Mouse (Mus musculus) erythroblast, embryonic 14.5 days (primary cell): ENCODE data around the gene Znhit2. TPM values are rescaled to one million over a fixed set of nuclear protein-coding genes. Genes with fewer than 3 reads are reported as not detected.
A peak's percentile ranks its signal among the peaks of the same experiment; 100 is the strongest.

Experiments used
- H3K27me3 ChIP-seq: 2 replicates; pipeline ENCODE4 v1.6.1; 2012; ENCODE audit warnings: inconsistent platforms; ENCODE audit not compliant: control insufficient read depth
- H3K36me3 ChIP-seq: 2 replicates; pipeline ENCODE4 v1.6.1; 2012; ENCODE audit warnings: mild to moderate bottlenecking, inconsistent platforms; ENCODE audit not compliant: control insufficient read depth
- H3K4me1 ChIP-seq: 2 replicates; pipeline ENCODE4 v1.6.1; 2012; ENCODE audit warnings: inconsistent platforms; ENCODE audit not compliant: control insufficient read depth
- H3K4me3 ChIP-seq: replicated peaks from 2 replicates; pipeline ENCODE3; 2012; ENCODE audit warnings: moderate library complexity, mild to moderate bottlenecking, inconsistent platforms
- H3K9me3 ChIP-seq: 2 replicates; pipeline ENCODE4 v1.6.1; 2012; ENCODE audit warnings: low read length, inconsistent platforms, mixed read lengths; ENCODE audit not compliant: control insufficient read depth
- GATA1 ChIP-seq: IDR thresholded peaks from 2 replicates; pipeline ENCODE4 v1.6.1; 2012; ENCODE audit warnings: low read length, inconsistent platforms, mixed read lengths
- TAL1 ChIP-seq: IDR thresholded peaks from 3 replicates; pipeline ENCODE4 v1.6.1; 2012; ENCODE audit warnings: low read length, inconsistent platforms, mixed read lengths
- polyA plus RNA-seq: library from polyadenylated mRNA; stranded (reverse); fragments of >175 nt; gene quantifications from 2 replicates; pipeline ENCODE4 v1.2.3, GENCODE M21; 2012

The Znhit2 gene
- polyA plus RNA-seq, 1 experiment, result 8.6 TPM

GRCm38 (mm10) chr19:6045366-6046293 lies 15.4 kb upstream of the Znhit2 start:
- Histone ChIP-seq H3K4me1 (peaks cover 45% of the 10 kb centered on the region), H3K36me3 (peaks cover 40% of the 10 kb centered on the region), H3K4me3 (peak overlapping the region; percentile 95), H3K9me3 (no peaks in the 10 kb centered on the region), H3K27me3 (no peaks in the 10 kb centered on the region)
- TF ChIP-seq GATA1 (no peak), TAL1 (no peak)

GRCm38 (mm10) chr19:6046294-6047153 lies 14.5 kb upstream of the Znhit2 start, which contains the start of gene Syvn1:
Gene Syvn1, plus strand, starts transcription at chr19:6046576.
- Histone ChIP-seq H3K4me1 (peaks cover 52% of the 10 kb centered on the region), H3K4me3 (peak within 1 kb of the TSS; percentile 95), H3K27me3 (no peaks in the 10 kb centered on the region), H3K36me3 (peaks cover 49% of the 10 kb centered on the region), H3K9me3 (no peaks in the 10 kb centered on the region)
- TF ChIP-seq GATA1, result no peak
- TF ChIP-seq TAL1, result no peak

GRCm38 (mm10) chr19:6047154-6047898 lies 13.7 kb upstream of the Znhit2 start:
- Histone ChIP-seq H3K27me3 (no peaks in the 10 kb centered on the region), H3K4me1 (peaks cover 50% of the 10 kb centered on the region), H3K36me3 (peaks cover 57% of the 10 kb centered on the region), H3K9me3 (no peaks in the 10 kb centered on the region), H3K4me3 (peak overlapping the region; percentile 95)
- TF ChIP-seq TAL1 (no peak), GATA1 (no peak)

DNA sequence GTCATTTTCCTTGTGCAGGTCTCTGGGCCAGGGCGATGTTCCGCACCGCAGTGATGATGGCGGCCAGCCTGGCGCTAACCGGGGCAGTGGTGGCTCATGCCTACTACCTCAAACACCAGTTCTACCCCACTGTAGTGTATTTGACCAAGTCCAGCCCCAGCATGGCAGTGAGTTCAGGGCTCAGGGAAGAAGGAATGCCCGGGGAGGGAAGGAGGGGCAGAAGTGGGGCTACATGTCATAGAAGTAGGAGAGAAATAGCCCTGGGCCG lies 13.2 kb upstream of the Znhit2 start:
- Histone ChIP-seq H3K4me1 (peaks cover 50% of the 10 kb centered on the region), H3K27me3 (no peaks in the 10 kb centered on the region), H3K36me3 (peaks cover 62% of the 10 kb centered on the region), H3K9me3 (no peaks in the 10 kb centered on the region), H3K4me3 (peak overlapping the region; percentile 95)
- TF ChIP-seq TAL1 (no peak), GATA1 (no peak)

DNA sequence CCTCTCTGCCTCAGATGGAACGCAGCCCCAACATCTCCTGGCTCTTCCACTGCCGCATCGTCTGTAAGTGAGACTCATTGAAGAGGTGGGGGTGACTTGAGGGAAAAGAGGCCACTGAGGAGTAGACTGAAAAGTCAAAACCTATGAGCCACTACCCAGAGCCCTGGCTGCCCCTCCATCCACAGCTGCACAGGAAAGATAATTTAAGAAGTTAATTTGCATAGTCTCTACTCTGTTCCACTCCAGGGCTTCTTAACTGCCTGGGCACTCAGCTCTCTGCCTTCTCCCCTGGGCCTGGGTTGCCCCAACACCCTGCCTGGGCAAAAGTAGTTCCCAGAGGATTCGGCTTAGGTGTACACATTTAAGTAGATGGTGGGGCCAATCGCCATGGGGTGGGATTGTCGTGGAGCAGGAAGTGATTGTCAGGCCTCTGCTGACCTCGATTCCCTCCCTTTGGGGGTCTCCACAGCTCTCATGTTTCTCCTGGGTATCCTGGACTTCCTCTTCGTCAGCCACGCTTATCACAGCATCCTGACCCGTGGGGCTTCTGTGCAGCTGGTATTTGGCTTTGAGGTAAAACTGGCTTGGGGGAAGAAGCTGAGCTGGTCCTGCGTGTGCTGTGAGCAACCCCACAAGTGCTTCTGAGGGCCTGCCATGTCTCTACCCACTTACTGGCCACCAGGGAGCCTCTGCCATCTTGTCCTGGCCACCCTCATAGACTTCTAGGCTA lies 12.1 kb upstream of the Znhit2 start:
- Histone ChIP-seq H3K36me3 (peaks cover 72% of the 10 kb centered on the region), H3K4me3 (peak overlapping the region; percentile 95)

DNA sequence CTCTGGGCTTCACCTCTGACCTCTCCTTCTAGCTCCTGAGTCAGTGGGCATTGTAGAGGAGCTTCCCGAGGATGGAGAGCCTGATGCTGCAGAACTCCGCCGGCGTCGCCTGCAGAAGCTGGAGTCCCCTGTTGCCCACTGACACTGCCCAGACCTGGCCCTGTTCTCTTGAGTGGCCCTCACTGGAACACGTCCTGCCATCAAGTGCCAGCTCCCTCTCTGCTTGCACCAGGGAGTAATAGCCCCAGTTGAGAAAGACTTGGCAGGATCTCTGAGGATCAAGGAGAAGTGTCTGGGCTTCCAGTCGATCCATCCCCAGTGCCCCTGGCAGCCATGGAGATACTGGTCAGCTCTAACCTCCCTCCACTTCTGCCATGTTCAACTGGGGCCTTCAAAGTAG lies 8.5 kb upstream of the Znhit2 start:
- Histone ChIP-seq H3K4me1 (peaks cover 61% of the 10 kb centered on the region), H3K4me3 (no peak overlapping the region), H3K36me3 (peaks cover 91% of the 10 kb centered on the region), H3K27me3 (no peaks in the 10 kb centered on the region), H3K9me3 (no peaks in the 10 kb centered on the region)
- TF ChIP-seq TAL1 (no peak), GATA1 (no peak)

More for the DNA sequence above, 12.1 kb upstream of the Znhit2 start:
- H3K4me1 ChIP-seq, result peaks cover 55% of the 10 kb centered on the region
- H3K27me3 ChIP-seq, result no peaks in the 10 kb centered on the region
- no peak for TF ChIP-seq TAL1
- TF ChIP-seq GATA1, result no peak
- no peaks in the 10 kb centered on the region for H3K9me3 ChIP-seq

- peaks cover 52% of the 10 kb centered on the region for H3K4me1 ChIP-seq
- H3K27me3 ChIP-seq, result no peaks in the 10 kb centered on the region
- TF ChIP-seq TAL1 (no peak), GATA1 (no peak)
- H3K9me3 ChIP-seq, result no peaks in the 10 kb centered on the region
- no peak overlapping the region for H3K4me3 ChIP-seq
- peaks cover 89% of the 10 kb centered on the region for H3K36me3 ChIP-seq
Observed at GRCm38 (mm10) chr19:6054296-6054695, 6.7 kb upstream of the Znhit2 start.

DNA sequence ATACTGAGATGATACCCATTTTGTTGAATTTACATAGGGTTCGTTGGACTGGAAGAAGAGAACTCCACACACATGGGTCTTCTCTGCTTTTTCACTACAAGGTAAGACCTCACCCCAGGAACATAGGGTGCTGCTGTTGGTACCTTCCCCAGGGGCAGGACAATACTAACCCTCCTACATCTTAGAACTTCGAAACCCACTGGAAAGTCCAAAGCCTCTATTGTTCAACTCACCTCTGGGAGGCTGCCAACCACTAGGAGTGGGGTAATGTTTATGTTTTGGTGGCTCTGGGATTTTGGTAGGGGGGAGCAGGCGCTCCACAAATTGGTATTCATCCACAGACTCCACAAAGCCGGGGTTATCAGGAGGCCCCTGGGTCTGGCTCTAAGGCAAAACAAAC lies 4.3 kb upstream of the Znhit2 start:
- TF ChIP-seq GATA1 (no peak), TAL1 (no peak)

More for the DNA sequence above, 4.3 kb upstream of the Znhit2 start:
- Histone ChIP-seq H3K4me1 (peaks cover 48% of the 10 kb centered on the region), H3K27me3 (no peaks in the 10 kb centered on the region), H3K36me3 (peaks cover 66% of the 10 kb centered on the region), H3K4me3 (peak overlapping the region; percentile 100), H3K9me3 (no peaks in the 10 kb centered on the region)
